Mouse (Mus musculus) hematopoietic stem cell, adult 5-6 weeks (primary cell): ENCODE results near the gene Fkbp3. TPM values are rescaled to one million over a fixed set of nuclear protein-coding genes. Genes with fewer than 3 reads are reported as not detected.
A peak's percentile ranks its signal among the peaks of the same experiment; 100 is the strongest.

Experiments used
- ATAC-seq, 2 experiments: fragments of 125-278 bp in 1 of 2; replicated peaks in 1 of 2; 2 replicates each; pipeline ENCODE4 v1.8.0; 2016 to 2017; ENCODE audit warnings: inconsistent platforms in 2 of 2, mild to moderate bottlenecking in 2 of 2, moderate number of reproducible peaks in 2 of 2, low read depth in 1 of 2, moderate TSS enrichment in 1 of 2; ENCODE audit not compliant: low FRiP score in 2 of 2, poor library complexity in 2 of 2, severe bottlenecking in 2 of 2, insufficient read depth in 1 of 2, low TSS enrichment in 1 of 2
- total RNA-seq: library from RNA; stranded (forward); fragments of 172-1452, 232-1000 nt; gene quantifications from 2 replicates; pipeline ENCODE4 v1.2.3, GENCODE M21; 2017

Fkbp3 gene
- total RNA-seq, 1 experiment from 2014 or later, result 397 TPM

GRCm38 (mm10) chr12:65048799-65049198, 25.0 kb downstream of the Fkbp3 start:
- peak in 1 of 2 experiments; percentile 62; a peak in 1 of 4 replicates for ATAC-seq

GRCm38 (mm10) chr12:65037546-65037937, 36.3 kb downstream of the Fkbp3 start:
- ATAC-seq, result peak; percentile 42 to 44; a peak in 3 of 4 replicates

GRCm38 (mm10) chr12:65036892-65037545, 36.8 kb downstream of the Fkbp3 start:
- 0 out of 4 replicates have a peak, but pooled peaks of 1 of the 2 experiments have one; percentile 18 for ATAC-seq

GRCm38 (mm10) chr12:65036190-65036870, 37.5 kb downstream of the Fkbp3 start, which contains the start of gene Prpf39:
Gene Prpf39, plus strand, starts transcription at chr12:65036333.
- ATAC-seq, result peak; percentile 68 to 83

- ATAC-seq, result peak; percentile 10 to 23; a peak in 1 of 4 replicates
Measured at GRCm38 (mm10) chr12:65035839-65036189, 38.0 kb downstream of the Fkbp3 start.

GRCm38 (mm10) chr12:65022842-65023241, 51.0 kb downstream of the Fkbp3 start:
- ATAC-seq, result no peak

Other genes starting within 250 kb of the Fkbp3 start
- 7.2 and 13.3 TPM in 2 replicates for gene Gm527, start 156.1 kb downstream of the Fkbp3 start, total RNA-seq
- 14.5 and 14.6 TPM in 2 replicates for gene Klhl28, start 108.5 kb downstream of the Fkbp3 start, total RNA-seq
- gene Togaram1, start 108.2 kb downstream of the Fkbp3 start, total RNA-seq, result 49.7 and 54.5 TPM in 2 replicates
- 139 and 147 TPM in 2 replicates for gene Prpf39, start 37.7 kb downstream of the Fkbp3 start, total RNA-seq
- gene Fancm, start 1.6 kb upstream of the Fkbp3 start, total RNA-seq, result 11.5 and 36.2 TPM in 2 replicates
- 60.4 and 61.8 TPM in 2 replicates for gene Mis18bp1, start 98.6 kb upstream of the Fkbp3 start, total RNA-seq
- gene Wdr20rt, start 151.5 kb upstream of the Fkbp3 start, total RNA-seq, result not detected in 2 replicates